Mouse (Mus musculus) neural tube, embryonic 10.5 days (tissue): ENCODE data around the gene 0610040J01Rik.

ENCODE experiments used
- DNase-seq: peaks from one replicate; pipeline ENCODE4 v3.0.0-alpha.2; 2017; ENCODE audit warnings: low spot score; ENCODE audit errors: extremely low spot score

The 0610040J01Rik gene

GRCm38 (mm10) chr5:63811819-63812508, at the start of gene 0610040J01Rik:
TSS of gene 0610040J01Rik (plus strand) at chr5:63812363.
- peak; percentile 74 for DNase-seq

GRCm38 (mm10) chr5:63765886-63766285, 46.3 kb upstream of the 0610040J01Rik start:
- no peak for DNase-seq

GRCm38 (mm10) chr5:63766715-63767114, 45.4 kb upstream of the 0610040J01Rik start:
- peak; percentile 58 for DNase-seq

GRCm38 (mm10) chr5:63767464-63767863, 44.7 kb upstream of the 0610040J01Rik start:
- no peak for DNase-seq

GRCm38 (mm10) chr5:63768220-63768619, 43.9 kb upstream of the 0610040J01Rik start:
- DNase-seq = no peak

GRCm38 (mm10) chr5:63772971-63773370, 39.2 kb upstream of the 0610040J01Rik start:
- no peak for DNase-seq

GRCm38 (mm10) chr5:63773603-63774002, 38.6 kb upstream of the 0610040J01Rik start:
- no peak for DNase-seq

- DNase-seq = no peak
These were observed 23.9 kb upstream of the 0610040J01Rik start for GRCm38 (mm10) chr5:63788156-63788826.

- DNase-seq = no peak
These were observed 324 bp downstream of the 0610040J01Rik start for GRCm38 (mm10) chr5:63812509-63812865.

- no peak for DNase-seq
These were observed 4.5 kb downstream of the 0610040J01Rik start for GRCm38 (mm10) chr5:63816643-63817042.

- no peak for DNase-seq
These were observed 5.1 kb downstream of the 0610040J01Rik start for GRCm38 (mm10) chr5:63817270-63817669.

- no peak for DNase-seq
These were observed 6.8 kb downstream of the 0610040J01Rik start for GRCm38 (mm10) chr5:63818975-63819374.

- no peak for DNase-seq
These were observed 7.4 kb downstream of the 0610040J01Rik start for GRCm38 (mm10) chr5:63819519-63819918.

GRCm38 (mm10) chr5:63821176-63821575, 9.0 kb downstream of the 0610040J01Rik start:
- no peak for DNase-seq

GRCm38 (mm10) chr5:63821860-63822259, 9.7 kb downstream of the 0610040J01Rik start:
- DNase-seq = no peak

- DNase-seq = no peak
These were observed 11.5 kb downstream of the 0610040J01Rik start for GRCm38 (mm10) chr5:63823362-63824332.

- DNase-seq = no peak
These were observed 12.6 kb downstream of the 0610040J01Rik start for GRCm38 (mm10) chr5:63824599-63825350.

- no peak for DNase-seq
These were observed 13.7 kb downstream of the 0610040J01Rik start for GRCm38 (mm10) chr5:63825881-63826280.

- DNase-seq = no peak
These were observed 14.8 kb downstream of the 0610040J01Rik start for GRCm38 (mm10) chr5:63827006-63827405.

- no peak for DNase-seq
These were observed 15.4 kb downstream of the 0610040J01Rik start for GRCm38 (mm10) chr5:63827415-63828053.
